Comparison of ENCODE assay signal across 9 mouse cellular contexts in the genomic region with DNA sequence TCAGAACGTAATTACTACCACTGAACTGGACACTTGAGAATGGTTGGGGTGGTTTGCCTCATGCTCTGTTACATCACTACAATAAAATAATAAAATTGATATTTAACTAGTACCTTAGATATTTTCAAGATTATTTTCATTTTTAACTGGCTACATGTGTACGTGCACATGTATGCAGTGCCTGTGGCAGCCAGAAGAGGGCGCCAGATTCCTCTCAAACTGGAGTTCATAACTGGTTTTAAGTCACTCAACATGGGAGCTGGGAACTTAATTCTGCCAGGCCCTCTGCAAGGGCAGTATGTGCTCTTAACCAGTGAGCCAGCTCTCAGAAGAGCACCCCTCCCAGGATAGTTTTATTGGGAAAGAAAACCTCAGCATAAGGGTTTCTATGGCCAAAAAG.
A peak's percentile ranks its signal among the peaks of the same experiment; 100 is the strongest.
DNase-seq lines count a peak whose midpoint lies in the region; ATAC-seq and TF ChIP-seq lines count a peak whose summit lies in the region.
"Had no signal": no experiment of that assay in that cellular context is flagged by ENCODE, and none has a peak within 500 bp of the region (broad histone marks: within the 10 kb centered on the region; RNA-seq: fewer than 3 reads in every experiment).

No protein-coding gene starts in this region.

- no peak overlapping the region for H3K4me2 ChIP-seq in liver, embryonic 11.5 days
- H3K4me2 ChIP-seq: limb, embryonic 13.5 days had no signal

- no peak overlapping the region for H3K9ac ChIP-seq in liver, adult 2 months (ENCODE audit: low read depth, low read length)
- no peak overlapping the region for H3K9ac ChIP-seq in liver, embryonic 11.5 days (ENCODE audit: low read depth, low read length)
- H3K9ac ChIP-seq: limb, embryonic 13.5 days had no signal

- TF ChIP-seq CTCF in liver, adult 2 months (IDR thresholded peaks at IDR 0.05; ENCODE audit: low read depth, low read length): peak; percentile 68
- TF ChIP-seq CTCF in bone marrow, adult 2 months (IDR thresholded peaks at IDR 0.05; ENCODE audit: control insufficient read depth, insufficient read depth, low read length): peak; percentile 59

- H3K27ac ChIP-seq in liver, adult 2 months (replicated peaks; ENCODE audit: insufficient read depth, low read depth, low read length): no peak overlapping the region
- H3K27ac ChIP-seq in liver, embryonic 11.5 days (ENCODE audit: low read depth, low read length): no peak overlapping the region
- H3K27ac ChIP-seq in bone marrow, adult 2 months (ENCODE audit: control insufficient read depth, insufficient read depth, low read depth, low read length, poor library complexity): no peak overlapping the region
- H3K27ac ChIP-seq: limb, embryonic 13.5 days had no signal

- ATAC-seq in cerebellum, adult (ENCODE audit: insufficient number of reproducible peaks, low FRiP score, low TSS enrichment): no peak
- ATAC-seq in liver, embryonic 11.5 days (replicated peaks; ENCODE audit: low FRiP score): no peak

- H3K27me3 ChIP-seq in liver, adult 2 months (ENCODE audit: control insufficient read depth, insufficient read depth, low read length): no peaks in the 10 kb centered on the region
- no peaks in the 10 kb centered on the region for H3K27me3 ChIP-seq in liver, embryonic 11.5 days (replicated peaks; ENCODE audit: control insufficient read depth, insufficient read depth, low read length)
- H3K27me3 ChIP-seq: limb, embryonic 13.5 days had no signal

- no peak for TF ChIP-seq POLR2A in liver, adult 2 months (IDR thresholded peaks at IDR 0.05; ENCODE audit: extremely low read depth, insufficient read depth, low read length)
- no peak for TF ChIP-seq POLR2A in bone marrow, adult 2 months (IDR thresholded peaks at IDR 0.05; ENCODE audit: borderline replicate concordance, control insufficient read depth, low read depth, low read length)

- no peaks in the 10 kb centered on the region for H3K36me3 ChIP-seq in liver, adult 2 months (ENCODE audit: control insufficient read depth, insufficient read depth, low read length)
- H3K36me3 ChIP-seq in liver, embryonic 11.5 days (ENCODE audit: control insufficient read depth, insufficient read depth, low read length): no peaks in the 10 kb centered on the region
- H3K36me3 ChIP-seq: limb, embryonic 13.5 days had no signal

- H3K79me2 ChIP-seq in liver, adult 2 months (ENCODE audit: control insufficient read depth, insufficient read depth, low read length): no peaks in the 10 kb centered on the region

- H3K4me1 ChIP-seq in liver, adult 2 months (ENCODE audit: control insufficient read depth, insufficient read depth, low read length): no peaks in the 10 kb centered on the region
- H3K4me1 ChIP-seq in liver, embryonic 11.5 days (replicated peaks; ENCODE audit: control insufficient read depth, insufficient read depth, low read length): no peaks in the 10 kb centered on the region
- H3K4me1 ChIP-seq in bone marrow, adult 2 months (ENCODE audit: control insufficient read depth, insufficient read depth, low read length): no peaks in the 10 kb centered on the region
- H3K4me1 ChIP-seq: limb, embryonic 13.5 days had no signal

- no peak overlapping the region for H3K4me3 ChIP-seq in liver, adult 2 months (ENCODE audit: insufficient read depth, low read depth, low read length)
- H3K4me3 ChIP-seq in liver, embryonic 11.5 days (ENCODE audit: low read depth, low read length): no peak overlapping the region
- no peak overlapping the region for H3K4me3 ChIP-seq in bone marrow, adult 2 months (replicated peaks; ENCODE audit: control insufficient read depth, low read depth, low read length)
- H3K4me3 ChIP-seq: limb, embryonic 13.5 days had no signal

- WGBS in liver, adult 2 months: 47% methylated on average over 3 of the region's 3 CpGs
- WGBS in liver, embryonic 11.5 days: 38% methylated on average over 3 of the region's 3 CpGs
- 47% methylated on average over 3 of the region's 3 CpGs for WGBS in bone marrow, adult 2 months

- no peaks in the 10 kb centered on the region for H3K9me3 ChIP-seq in liver, embryonic 11.5 days (ENCODE audit: control insufficient read depth, low read length)
- H3K9me3 ChIP-seq: limb, embryonic 13.5 days had no signal

- DNase-seq in cerebellum, adult 11 months: peak; percentile 47
- DNase-seq in liver, adult 2 months (ENCODE audit: extremely low read depth, low read depth, low spot score): peak; percentile 47
- no peak for DNase-seq in liver, embryonic 11.5 days (ENCODE audit: low spot score)
- peak; percentile 26 for DNase-seq in lung, postnatal 36 days
- DNase-seq in urinary bladder, adult 2 months (ENCODE audit: low spot score): no peak
- no peak for DNase-seq in right cerebral cortex, postnatal 36 days (ENCODE audit: low spot score in 2 of 2)

Comparison
In these comparisons a context has a peak if more than half of its experiments do, and no peak if none do; other contexts are left out.
1. DNase-seq: peak in cerebellum, adult 11 months (single experiment), liver, adult 2 months (single experiment) and lung, postnatal 36 days (single experiment); none in liver, embryonic 11.5 days (single experiment), urinary bladder, adult 2 months (single experiment) and right cerebral cortex, postnatal 36 days (0 of 2).